Comparison of ENCODE assay signal across 9 mouse cellular contexts in the genomic region with DNA sequence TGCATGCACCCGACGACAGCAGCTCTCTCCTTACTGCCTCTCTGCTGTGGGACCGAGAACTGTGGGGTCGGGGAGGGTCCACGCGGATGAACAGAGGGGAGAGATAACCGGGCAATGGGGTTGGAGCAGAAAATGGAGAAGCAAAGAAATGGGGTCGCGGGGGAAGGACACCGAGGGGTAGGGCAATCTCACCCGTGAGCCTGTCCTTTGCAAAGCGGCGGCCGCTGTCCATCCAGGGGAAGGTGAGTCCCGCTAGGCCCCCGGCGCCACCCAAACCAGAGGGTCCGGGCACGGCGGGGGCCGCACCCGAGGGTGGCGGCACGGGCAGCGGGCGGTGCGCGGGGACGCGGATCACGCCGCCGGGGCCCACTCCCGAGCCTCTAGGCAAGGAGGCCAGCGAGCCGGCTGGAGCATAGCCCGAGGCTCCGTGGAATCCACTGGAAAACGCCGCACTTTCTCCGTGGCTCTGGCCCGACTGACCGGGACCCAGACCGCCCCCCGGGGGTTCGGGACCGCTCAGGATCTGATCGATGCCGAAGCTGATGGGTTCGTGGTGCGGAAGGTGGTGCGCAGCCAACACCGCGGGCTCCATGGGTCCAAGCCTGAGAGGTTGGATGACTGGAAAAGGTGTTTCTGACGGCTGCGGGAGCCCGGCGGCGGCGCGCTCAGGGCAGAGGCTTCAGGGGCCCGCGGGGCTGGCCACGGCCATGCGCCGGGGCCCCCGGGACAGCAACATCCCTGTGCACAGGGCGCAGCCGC. TPM values are rescaled to one million over a fixed set of nuclear protein-coding genes. Genes with fewer than 3 reads are reported as not detected.
DNase-seq lines count a peak whose midpoint lies in the region; ATAC-seq and TF ChIP-seq lines count a peak whose summit lies in the region.
"Had no signal": no experiment of that assay in that cellular context is flagged by ENCODE, and none has a peak within 500 bp of the region (broad histone marks: within the 10 kb centered on the region; RNA-seq: fewer than 3 reads in every experiment).

No protein-coding gene starts in this region.

- H3K9me3 ChIP-seq in lung, postnatal 0 days (ENCODE audit: low read length): no peaks in the 10 kb centered on the region
- H3K9me3 ChIP-seq in limb, embryonic 12.5 days: no peaks in the 10 kb centered on the region
- H3K9me3 ChIP-seq in stomach, embryonic 14.5 days (ENCODE audit: control insufficient read depth, low read depth, low read length): no peaks in the 10 kb centered on the region

- 0 out of 2 replicates have a peak, but pooled peaks have one; percentile 22 for ATAC-seq in lung, postnatal 0 days
- no peak for ATAC-seq in limb, embryonic 12.5 days (ENCODE audit: insufficient number of reproducible peaks, insufficient read depth, low FRiP score, low TSS enrichment, low read depth)
- peak; percentile 17; the same call in 1 of the 2 replicates for ATAC-seq in stomach, embryonic 14.5 days (ENCODE audit: insufficient number of reproducible peaks, insufficient read depth, low FRiP score, low read depth)

- WGBS in lung, postnatal 0 days: 2% methylated on average over 48 of the region's 69 CpGs
- WGBS in limb, embryonic 12.5 days: 1% methylated on average over 68 of the region's 69 CpGs
- under 1% methylated on average over 69 of the region's 69 CpGs for WGBS in stomach, embryonic 14.5 days

- peak overlapping the region; percentile 8; the same call in 1 of the 2 replicates for H3K4me3 ChIP-seq in lung, postnatal 0 days (ENCODE audit: low read depth, low read length)
- peak overlapping the region; percentile 29 for H3K4me3 ChIP-seq in limb, embryonic 12.5 days (replicated peaks)
- peak overlapping the region; percentile 26 for H3K4me3 ChIP-seq in stomach, embryonic 14.5 days (ENCODE audit: low read depth, low read length)
- H3K4me3 ChIP-seq in layer of hippocampus, adult 2 months: no peak overlapping the region

- no peak for TF ChIP-seq EP300 in lung, postnatal 0 days (IDR thresholded peaks at IDR 0.05)

- no peak overlapping the region for H3K4me2 ChIP-seq in lung, postnatal 0 days (replicated peaks; ENCODE audit: low read depth, low read length)
- H3K4me2 ChIP-seq in limb, embryonic 12.5 days: peak overlapping the region; percentile 46
- H3K4me2 ChIP-seq in stomach, embryonic 14.5 days (replicated peaks; ENCODE audit: low read depth, low read length): peak overlapping the region; percentile 3; the same call in 1 of the 2 replicates

- H3K27ac ChIP-seq in lung, postnatal 0 days (ENCODE audit: low read length): no peak overlapping the region
- H3K27ac ChIP-seq in limb, embryonic 12.5 days: no peak overlapping the region
- no peak overlapping the region for H3K27ac ChIP-seq in stomach, embryonic 14.5 days (ENCODE audit: low read length)
- no peak overlapping the region for H3K27ac ChIP-seq in layer of hippocampus, adult 2 months
- H3K27ac ChIP-seq: heart, adult 2 months had no signal

- no peak overlapping the region for H3K9ac ChIP-seq in lung, postnatal 0 days (replicated peaks; ENCODE audit: low read depth)
- H3K9ac ChIP-seq in limb, embryonic 12.5 days (replicated peaks): no peak overlapping the region
- no peak overlapping the region for H3K9ac ChIP-seq in stomach, embryonic 14.5 days (replicated peaks; ENCODE audit: low read depth, low read length)

- TF ChIP-seq CTCF in lung, postnatal 0 days (IDR thresholded peaks at IDR 0.05): no peak
- TF ChIP-seq CTCF in layer of hippocampus, adult 2 months (conservative IDR thresholded peaks at IDR 0.05): no peak

- peak; percentile 36 to 55 for DNase-seq in cerebellum, postnatal 10 days
- no peak for DNase-seq in cerebellum, postnatal 4 days (ENCODE audit: low spot score in 2 of 2)
- no peak for DNase-seq in lung, postnatal 0 days (ENCODE audit: low spot score)
- no peak for DNase-seq in lung, postnatal 25 days (ENCODE audit: low spot score)
- DNase-seq in layer of hippocampus, adult 2 months (ENCODE audit: low spot score in 2 of 2): no peak
- no peak for DNase-seq in thymus, postnatal 10 days (ENCODE audit: low spot score in 2 of 2)

- peaks cover 3% of the 10 kb centered on the region; the same call in 1 of the 2 replicates for H3K4me1 ChIP-seq in lung, postnatal 0 days (ENCODE audit: insufficient read depth, low read depth, low read length)
- peaks cover 28% of the 10 kb centered on the region for H3K4me1 ChIP-seq in limb, embryonic 12.5 days (replicated peaks)
- peaks cover 5% of the 10 kb centered on the region; the same call in 1 of the 2 replicates for H3K4me1 ChIP-seq in stomach, embryonic 14.5 days (ENCODE audit: control insufficient read depth, insufficient read depth, low read length)

- no peaks in the 10 kb centered on the region for H3K36me3 ChIP-seq in lung, postnatal 0 days (ENCODE audit: insufficient read depth, low read length)
- no peaks in the 10 kb centered on the region for H3K36me3 ChIP-seq in limb, embryonic 12.5 days
- H3K36me3 ChIP-seq in stomach, embryonic 14.5 days (ENCODE audit: control insufficient read depth, insufficient read depth, low read length): no peaks in the 10 kb centered on the region

- peaks cover 72% of the 10 kb centered on the region for H3K27me3 ChIP-seq in lung, postnatal 0 days (replicated peaks; ENCODE audit: insufficient read depth, low read length)
- H3K27me3 ChIP-seq in limb, embryonic 12.5 days: peaks cover 99% of the 10 kb centered on the region
- peaks cover 83% of the 10 kb centered on the region for H3K27me3 ChIP-seq in stomach, embryonic 14.5 days (ENCODE audit: control insufficient read depth, insufficient read depth, low read length)

RNA-seq across cellular contexts. Expression of gene Tlx2, which starts 0.4 kb away (rescaled TPM):
- polyA plus RNA-seq in lung, postnatal 0 days (2015; fragmentation: Nextera tagmentation; extraction: Ambion mirVana): not detected in 2 replicates
- polyA plus RNA-seq in limb, embryonic 12.5 days (2016; fragmentation: Nextera tagmentation; extraction: Ambion mirVana): 0.27 and 1.0 TPM in 2 replicates
- 8.4 and 9.2 TPM in 2 replicates for polyA plus RNA-seq in stomach, embryonic 14.5 days (2014; fragmentation: Nextera tagmentation; extraction: Ambion mirVana)
- not detected for total RNA-seq in layer of hippocampus, adult 2 months (2021)
- total RNA-seq: heart, adult 2 months had no signal

RNA-seq across cellular contexts. Expression of gene Pcgf1, which starts 8.0 kb away (rescaled TPM):
- polyA plus RNA-seq in lung, postnatal 0 days (2015; fragmentation: Nextera tagmentation; extraction: Ambion mirVana): 24.3 and 26.0 TPM in 2 replicates
- polyA plus RNA-seq in limb, embryonic 12.5 days (2016; fragmentation: Nextera tagmentation; extraction: Ambion mirVana): 39.0 and 39.7 TPM in 2 replicates
- 33.0 and 38.8 TPM in 2 replicates for polyA plus RNA-seq in stomach, embryonic 14.5 days (2014; fragmentation: Nextera tagmentation; extraction: Ambion mirVana)
- total RNA-seq in layer of hippocampus, adult 2 months (2021): 10 to 100 TPM; 36.3 to 37.5 TPM

RNA-seq across cellular contexts. Expression of gene Dqx1, which starts 12.0 kb away (rescaled TPM):
- polyA plus RNA-seq in lung, postnatal 0 days (2015; fragmentation: Nextera tagmentation; extraction: Ambion mirVana): 1.9 and 2.4 TPM in 2 replicates
- 0.68 and 1.1 TPM in 2 replicates for polyA plus RNA-seq in limb, embryonic 12.5 days (2016; fragmentation: Nextera tagmentation; extraction: Ambion mirVana)
- polyA plus RNA-seq in stomach, embryonic 14.5 days (2014; fragmentation: Nextera tagmentation; extraction: Ambion mirVana): 4.2 and 4.5 TPM in 2 replicates
- under 1 TPM; 0.69 to 0.79 TPM for total RNA-seq in layer of hippocampus, adult 2 months (2021)

RNA-seq across cellular contexts. Expression of gene Htra2, which starts 14.6 kb away (rescaled TPM):
- 50.5 and 55.5 TPM in 2 replicates for polyA plus RNA-seq in lung, postnatal 0 days (2015; fragmentation: Nextera tagmentation; extraction: Ambion mirVana)
- 68.7 and 75.5 TPM in 2 replicates for polyA plus RNA-seq in limb, embryonic 12.5 days (2016; fragmentation: Nextera tagmentation; extraction: Ambion mirVana)
- 40.3 and 41.0 TPM in 2 replicates for polyA plus RNA-seq in stomach, embryonic 14.5 days (2014; fragmentation: Nextera tagmentation; extraction: Ambion mirVana)
- 10 to 100 TPM; 52.9 to 54.5 TPM for total RNA-seq in layer of hippocampus, adult 2 months (2021)

RNA-seq across cellular contexts. Expression of gene Aup1, which starts 15.3 kb away (rescaled TPM):
- 201 and 205 TPM in 2 replicates for polyA plus RNA-seq in lung, postnatal 0 days (2015; fragmentation: Nextera tagmentation; extraction: Ambion mirVana)
- 158 and 159 TPM in 2 replicates for polyA plus RNA-seq in limb, embryonic 12.5 days (2016; fragmentation: Nextera tagmentation; extraction: Ambion mirVana)
- 135 and 154 TPM in 2 replicates for polyA plus RNA-seq in stomach, embryonic 14.5 days (2014; fragmentation: Nextera tagmentation; extraction: Ambion mirVana)
- total RNA-seq in layer of hippocampus, adult 2 months (2021): 100 to 1,000 TPM; 131 to 133 TPM

Comparison
In these comparisons a context has a peak if more than half of its experiments do, and no peak if none do; other contexts are left out.
1. DNase-seq: peak in cerebellum, postnatal 10 days (2 of 2); none in cerebellum, postnatal 4 days (0 of 2), lung, postnatal 0 days (single experiment), lung, postnatal 25 days (single experiment), layer of hippocampus, adult 2 months (0 of 2) and thymus, postnatal 10 days (0 of 2).